Mouse (Mus musculus): ENCODE data around the gene Taar1. TPM values are rescaled to one million over a fixed set of nuclear protein-coding genes. Genes with fewer than 3 reads are reported as not detected.

The Taar1 gene
- polyA plus RNA-seq, 1 experiment: not detected

DNA sequence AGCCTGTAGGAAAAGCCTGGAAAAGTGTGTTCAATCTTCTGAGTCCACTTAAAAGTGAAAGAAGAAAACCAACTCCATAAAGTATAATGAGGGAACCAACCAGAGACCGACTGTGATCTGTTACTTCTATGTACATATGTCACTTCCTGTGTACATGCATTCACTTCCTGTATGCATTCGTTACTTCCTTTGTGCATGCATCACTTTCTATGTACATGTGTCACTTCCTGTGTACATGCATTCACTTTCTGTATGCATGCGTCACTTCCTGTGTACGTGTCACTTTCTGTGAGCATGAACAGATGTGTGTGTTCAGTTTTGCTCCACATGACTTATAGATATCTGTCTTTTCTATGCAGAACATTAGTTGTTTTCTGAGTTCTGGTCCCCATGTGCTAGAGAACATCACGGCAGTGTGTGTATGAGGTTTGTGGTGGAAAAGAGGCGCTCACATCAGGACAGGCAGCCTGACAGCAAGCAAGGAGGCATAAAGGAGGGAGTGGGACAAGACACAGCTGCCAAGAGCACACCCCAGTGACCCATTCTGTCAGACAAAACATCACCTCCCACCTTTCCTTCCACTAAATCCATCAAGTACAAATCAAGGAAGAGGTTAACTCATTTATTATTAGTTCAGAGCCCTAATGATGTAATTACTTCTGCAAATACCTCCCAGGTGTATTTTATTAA is 44.9 kb downstream of the Taar1 start:
- no peak for TF ChIP-seq POLR2A (IDR thresholded peaks at IDR 0.05; ENCODE audit: borderline replicate concordance, low read depth, low read length)
- TF ChIP-seq CTCF (IDR thresholded peaks at IDR 0.05; ENCODE audit: low read depth, low read length): no peak
- H3K27ac ChIP-seq (ENCODE audit: insufficient read depth, low read depth, low read length): no peak overlapping the region
- no peak overlapping the region for H3K4me3 ChIP-seq (ENCODE audit: insufficient read depth, low read length)
- peaks cover 2% of the 10 kb centered on the region; the same call in 1 of the 2 replicates for H3K4me1 ChIP-seq (ENCODE audit: control insufficient read depth, insufficient read depth, low read length)

DNA sequence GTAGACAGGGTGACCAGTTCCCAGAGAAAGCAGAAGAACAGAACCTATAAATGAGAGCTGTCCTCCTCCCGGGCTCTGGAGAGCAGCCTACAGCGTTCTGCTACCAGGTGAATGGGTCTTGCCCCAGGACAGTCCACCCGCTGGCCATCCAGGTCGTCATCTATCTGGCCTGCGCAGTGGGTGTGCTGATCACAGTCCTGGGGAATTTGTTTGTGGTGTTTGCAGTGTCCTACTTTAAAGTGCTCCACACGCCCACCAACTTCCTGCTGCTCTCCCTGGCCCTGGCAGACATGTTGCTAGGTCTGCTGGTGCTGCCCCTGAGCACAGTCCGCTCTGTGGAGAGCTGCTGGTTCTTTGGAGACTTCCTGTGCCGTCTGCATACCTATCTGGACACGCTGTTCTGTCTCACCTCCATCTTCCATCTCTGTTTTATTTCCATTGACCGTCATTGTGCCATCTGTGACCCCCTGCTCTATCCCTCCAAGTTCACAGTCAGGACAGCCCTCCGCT is 50.6 kb downstream of the Taar1 start, which contains the start of gene Taar5:
TSS of gene Taar5 (plus strand) at position 51 of the 510 bp plus-strand sequence.
- TF ChIP-seq CTCF (IDR thresholded peaks at IDR 0.05; ENCODE audit: low read depth, low read length) (no peak), POLR2A (IDR thresholded peaks at IDR 0.05; ENCODE audit: borderline replicate concordance, low read depth, low read length) (no peak)
- Histone ChIP-seq H3K4me1 (ENCODE audit: control insufficient read depth, insufficient read depth, low read length) (no peaks in the 10 kb centered on the region), H3K4me3 (ENCODE audit: insufficient read depth, low read length) (no peak within 1 kb of the TSS), H3K27ac (ENCODE audit: insufficient read depth, low read depth, low read length) (no peak within 1 kb of the TSS)

Other genes starting within 250 kb of the Taar1 start
- 182 and 264 TPM in 2 replicates for gene Rps12, start 133.1 kb upstream of the Taar1 start, polyA plus RNA-seq (2012; ENCODE audit: insufficient read depth, insufficient read length, missing spikeins)
- gene Slc18b1, start 123.4 kb upstream of the Taar1 start, polyA plus RNA-seq (2012; ENCODE audit: insufficient read depth, insufficient read length, missing spikeins): 1.0 and 6.7 TPM in 2 replicates
- gene Vnn3, start 68.9 kb upstream of the Taar1 start, polyA plus RNA-seq (2012; ENCODE audit: insufficient read depth, insufficient read length, missing spikeins): 1.8 TPM in 2 replicates
- gene Vnn1, start 25.7 kb upstream of the Taar1 start, polyA plus RNA-seq (2012; ENCODE audit: insufficient read depth, insufficient read length, missing spikeins): not detected in 2 replicates
- not detected in 2 replicates for gene Taar2, start 18.2 kb downstream of the Taar1 start, polyA plus RNA-seq (2012; ENCODE audit: insufficient read depth, insufficient read length, missing spikeins)
- gene Taar3, start 29.2 kb downstream of the Taar1 start, polyA plus RNA-seq (2012; ENCODE audit: insufficient read depth, insufficient read length, missing spikeins): not detected in 2 replicates
- not detected in 2 replicates for gene Taar4, start 40.1 kb downstream of the Taar1 start, polyA plus RNA-seq (2012; ENCODE audit: insufficient read depth, insufficient read length, missing spikeins)
- not detected in 2 replicates for gene Taar5, start 50.4 kb downstream of the Taar1 start, polyA plus RNA-seq (2012; ENCODE audit: insufficient read depth, insufficient read length, missing spikeins)
- gene Taar6, start 65.3 kb downstream of the Taar1 start, polyA plus RNA-seq (2012; ENCODE audit: insufficient read depth, insufficient read length, missing spikeins): not detected in 2 replicates
- not detected in 2 replicates for gene Taar7a, start 73.1 kb downstream of the Taar1 start, polyA plus RNA-seq (2012; ENCODE audit: insufficient read depth, insufficient read length, missing spikeins)
- not detected in 2 replicates for gene Taar7b, start 79.6 kb downstream of the Taar1 start, polyA plus RNA-seq (2012; ENCODE audit: insufficient read depth, insufficient read length, missing spikeins)
- gene Taar7d, start 106.9 kb downstream of the Taar1 start, polyA plus RNA-seq (2012; ENCODE audit: insufficient read depth, insufficient read length, missing spikeins): not detected in 2 replicates
- not detected in 2 replicates for gene Taar7e, start 117.3 kb downstream of the Taar1 start, polyA plus RNA-seq (2012; ENCODE audit: insufficient read depth, insufficient read length, missing spikeins)
- not detected in 2 replicates for gene Taar7f, start 129.2 kb downstream of the Taar1 start, polyA plus RNA-seq (2012; ENCODE audit: insufficient read depth, insufficient read length, missing spikeins)
- not detected in 2 replicates for gene Taar8a, start 156.1 kb downstream of the Taar1 start, polyA plus RNA-seq (2012; ENCODE audit: insufficient read depth, insufficient read length, missing spikeins)
- not detected in 2 replicates for gene Taar8b, start 171.9 kb downstream of the Taar1 start, polyA plus RNA-seq (2012; ENCODE audit: insufficient read depth, insufficient read length, missing spikeins)
- not detected in 2 replicates for gene Taar8c, start 181.6 kb downstream of the Taar1 start, polyA plus RNA-seq (2012; ENCODE audit: insufficient read depth, insufficient read length, missing spikeins)
- gene Taar9, start 189.2 kb downstream of the Taar1 start, polyA plus RNA-seq (2012; ENCODE audit: insufficient read depth, insufficient read length, missing spikeins): not detected in 2 replicates
- 140 and 151 TPM in 2 replicates for gene Stx7, start 228.9 kb downstream of the Taar1 start, polyA plus RNA-seq (2012; ENCODE audit: insufficient read depth, insufficient read length, missing spikeins)